Mouse (Mus musculus) gastrocnemius, adult 2 months (tissue): Measurements from ENCODE around the gene Ankrd33. TPM values are rescaled to one million over a fixed set of nuclear protein-coding genes. Genes with fewer than 3 reads are reported as not detected.
A peak's percentile ranks its signal among the peaks of the same experiment; 100 is the strongest.

ENCODE experiments used
- DNase-seq: peaks from one replicate; pipeline ENCODE4 v3.0.0; 2022
- H3K27ac ChIP-seq: fragments of 200-600 bp; 2 replicates; pipeline ENCODE4 v1.8.1; 2022; ENCODE audit warnings: mild to moderate bottlenecking
- H3K4me3 ChIP-seq: fragments of 200-600 bp; 2 replicates; pipeline ENCODE4 v1.8.1; 2022; ENCODE audit warnings: mild to moderate bottlenecking, moderate library complexity
- CTCF ChIP-seq: fragments of 200-600 bp; IDR thresholded peaks from 2 replicates; pipeline ENCODE4 v1.8.1; 2022; ENCODE audit warnings: antibody characterized with exemption, mild to moderate bottlenecking, moderate library complexity
- intact Hi-C: fragments of 180-260 bp; cut with DNase I; formaldehyde crosslinking; loops from one replicate; pipeline ENCODE4 v1.15.1; 2025
- total RNA-seq, 2 experiments: library from RNA; stranded (reverse); gene quantifications; 2 replicates each; pipeline ENCODE4 v1.2.3; 2021

Gene Ankrd33
- total RNA-seq, 2 experiments from 2014 or later, result not detected

GRCm38 (mm10) chr15:101092829-101093648, 22.5 kb upstream of the Ankrd33 start:
- DNase-seq, result peak; percentile 68
- H3K27ac ChIP-seq, result peak overlapping the region; percentile 73
- no peak for TF ChIP-seq CTCF

GRCm38 (mm10) chr15:101093988-101094387, 21.6 kb upstream of the Ankrd33 start:
- H3K27ac ChIP-seq, result no peak overlapping the region
- intact Hi-C loops, result no loop called here
- DNase-seq, result no peak
- H3K4me3 ChIP-seq, result no peak overlapping the region
- no peak for TF ChIP-seq CTCF

More at GRCm38 (mm10) chr15:101092829-101093648, 22.5 kb upstream of the Ankrd33 start:
- peak overlapping the region; percentile 40 for H3K4me3 ChIP-seq
- intact Hi-C loops, result no loop called here

- intact Hi-C loops, result no loop called here
- Histone ChIP-seq H3K4me3 (no peak overlapping the region), H3K27ac (no peak overlapping the region)
- no peak for TF ChIP-seq CTCF
- DNase-seq, result no peak
These were observed 20.6 kb upstream of the Ankrd33 start for GRCm38 (mm10) chr15:101094979-101095378.

- TF ChIP-seq CTCF, result no peak
- DNase-seq, result no peak
- intact Hi-C loops, result no loop called here
- Histone ChIP-seq H3K27ac (no peak overlapping the region), H3K4me3 (no peak overlapping the region)
These were observed 20.2 kb upstream of the Ankrd33 start for GRCm38 (mm10) chr15:101095392-101095791.

DNA sequence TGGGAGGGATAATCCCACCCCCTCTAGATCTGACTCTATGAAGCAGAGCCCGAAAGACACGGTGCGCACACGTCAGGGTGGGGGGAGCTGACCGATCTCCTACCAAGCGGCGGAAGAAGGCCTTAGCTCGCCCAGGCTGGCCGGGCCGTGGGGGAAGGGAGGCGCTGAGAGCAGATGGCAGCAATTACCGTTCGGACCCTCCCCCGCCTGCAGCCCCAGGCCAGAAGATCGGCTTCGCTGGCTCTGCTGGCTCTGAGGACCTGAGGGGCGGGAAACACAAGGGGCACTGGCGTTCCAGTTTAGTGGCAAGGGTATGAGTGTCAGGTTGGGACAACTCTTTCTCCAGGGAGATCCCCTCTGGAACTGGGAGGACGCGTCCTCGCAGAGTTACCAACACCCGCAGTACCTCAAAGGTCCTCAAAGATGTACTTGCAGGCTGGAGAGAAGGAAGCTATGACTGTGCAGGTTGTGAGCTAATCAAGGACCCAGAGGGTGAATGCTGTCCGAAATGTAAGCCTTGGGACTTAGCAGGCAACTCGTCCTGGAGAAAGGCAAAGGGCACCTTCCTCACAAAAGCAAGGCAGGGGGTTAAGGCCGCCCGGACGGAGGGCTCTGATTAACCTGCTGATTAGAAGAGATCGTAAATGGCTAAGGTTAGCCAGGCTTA, 17.4 kb upstream of the Ankrd33 start:
- DNase-seq, result no peak
- intact Hi-C loops, result no loop called here

DNA sequence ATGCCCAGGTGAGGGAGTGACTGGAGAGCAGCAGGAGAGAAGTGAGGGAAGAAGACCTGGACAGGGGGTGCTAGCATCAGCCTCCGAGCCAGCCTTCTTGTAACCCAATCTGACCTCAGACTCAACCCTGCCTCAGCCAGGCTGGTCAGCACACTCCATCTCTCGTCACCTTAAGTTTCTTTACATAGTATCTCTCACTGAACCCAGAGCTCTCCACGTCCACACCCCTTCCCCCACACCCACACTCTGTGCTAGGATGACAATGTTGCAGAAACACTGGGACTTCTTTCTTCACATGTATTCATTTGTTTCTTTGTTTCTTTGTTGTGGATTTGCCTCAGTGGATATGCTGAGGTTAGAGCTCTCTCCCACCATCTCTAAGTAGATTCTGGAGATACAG, 14.6 kb upstream of the Ankrd33 start:
- no peak for TF ChIP-seq CTCF

More for the DNA sequence above, 17.4 kb upstream of the Ankrd33 start:
- no peak for TF ChIP-seq CTCF
- H3K27ac ChIP-seq, result peak overlapping the region; percentile 10; the same call in 1 of the 2 replicates
- H3K4me3 ChIP-seq, result no peak overlapping the region

DNA sequence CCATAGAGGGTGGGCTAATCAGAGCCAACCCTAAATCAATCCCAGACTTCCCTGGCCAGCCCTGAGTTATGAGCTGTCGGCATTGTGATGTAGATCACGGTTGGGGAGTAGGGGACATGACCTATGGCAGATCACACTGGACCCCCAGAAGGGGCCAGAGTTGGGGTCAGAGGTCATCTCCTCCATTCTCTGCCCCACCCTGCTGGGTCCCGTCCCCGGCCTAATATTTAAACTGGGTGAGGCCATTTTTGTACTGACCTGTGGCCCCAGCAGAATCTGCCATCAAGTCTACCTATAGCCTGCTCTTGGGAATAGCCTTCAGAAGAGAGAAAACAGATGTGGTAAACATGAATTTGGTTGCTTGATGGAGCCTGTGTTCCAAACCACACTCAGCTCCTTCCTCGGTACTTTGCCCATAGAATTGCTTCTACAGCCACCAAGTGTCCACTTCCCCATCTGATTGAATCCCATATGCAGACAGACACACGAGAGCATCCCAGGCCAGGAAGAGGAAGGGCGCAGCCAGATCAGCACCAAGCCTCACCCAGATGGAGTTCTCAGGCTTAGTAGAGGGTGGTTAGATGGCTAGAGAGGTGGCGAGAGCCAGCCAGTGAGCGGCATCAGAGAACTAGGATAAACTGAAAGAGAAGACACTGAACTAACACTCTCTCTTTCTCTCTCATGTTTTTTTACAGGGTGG, 11.8 kb upstream of the Ankrd33 start:
- no peak for DNase-seq
- no peak overlapping the region for H3K27ac ChIP-seq
- intact Hi-C loops, result loop anchor here (10.0 kb wide), 1 partner anchor 349 kb away; no protein-coding TSS in a partner anchor
- no peak for TF ChIP-seq CTCF
- H3K4me3 ChIP-seq, result no peak overlapping the region

More for the DNA sequence above, 14.6 kb upstream of the Ankrd33 start:
- Histone ChIP-seq H3K4me3 (no peak overlapping the region), H3K27ac (no peak overlapping the region)
- DNase-seq, result no peak
- intact Hi-C loops, result loop anchor here (10.0 kb wide), 1 partner anchor 346 kb away; no protein-coding TSS in a partner anchor

DNA sequence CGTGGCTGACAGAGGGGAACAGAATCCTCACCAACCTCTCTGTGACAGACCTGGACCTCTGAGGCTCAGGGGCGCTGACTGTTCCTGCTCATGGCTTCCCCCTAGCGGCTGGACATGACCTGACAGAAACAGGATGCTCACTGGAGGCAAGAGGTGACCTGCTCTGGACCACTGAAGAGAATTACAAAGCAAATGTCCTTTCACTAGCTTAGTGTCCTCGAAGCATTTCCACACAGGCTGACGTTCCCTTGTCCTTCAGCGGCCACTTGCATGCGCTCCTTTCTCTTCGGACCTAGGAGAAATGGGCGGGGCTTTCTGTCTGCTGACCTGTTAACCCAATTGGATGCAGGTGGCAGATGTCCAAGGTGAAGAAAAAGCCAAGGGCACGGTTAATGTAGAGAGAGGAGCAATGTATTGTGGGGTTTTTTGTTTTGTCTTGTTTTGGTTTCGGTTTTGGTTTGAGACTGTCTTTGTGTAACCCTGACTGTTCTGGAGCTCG, 10.0 kb upstream of the Ankrd33 start:
- peak; percentile 94 for TF ChIP-seq CTCF
- DNase-seq, result peak; percentile 83
- peak overlapping the region; percentile 52 for H3K27ac ChIP-seq
- intact Hi-C loops, result loop anchor here (10.0 kb wide), 1 partner anchor 351 kb away; no protein-coding TSS in a partner anchor
- peak overlapping the region; percentile 53 for H3K4me3 ChIP-seq

GRCm38 (mm10) chr15:101106011-101106410, 9.5 kb upstream of the Ankrd33 start:
- DNase-seq, result no peak
- no peak for TF ChIP-seq CTCF
- peak overlapping the region; percentile 52 for H3K27ac ChIP-seq
- H3K4me3 ChIP-seq, result peak overlapping the region; percentile 53
- intact Hi-C loops, result loop anchor here (10.0 kb wide), 1 partner anchor 351 kb away; no protein-coding TSS in a partner anchor

DNA sequence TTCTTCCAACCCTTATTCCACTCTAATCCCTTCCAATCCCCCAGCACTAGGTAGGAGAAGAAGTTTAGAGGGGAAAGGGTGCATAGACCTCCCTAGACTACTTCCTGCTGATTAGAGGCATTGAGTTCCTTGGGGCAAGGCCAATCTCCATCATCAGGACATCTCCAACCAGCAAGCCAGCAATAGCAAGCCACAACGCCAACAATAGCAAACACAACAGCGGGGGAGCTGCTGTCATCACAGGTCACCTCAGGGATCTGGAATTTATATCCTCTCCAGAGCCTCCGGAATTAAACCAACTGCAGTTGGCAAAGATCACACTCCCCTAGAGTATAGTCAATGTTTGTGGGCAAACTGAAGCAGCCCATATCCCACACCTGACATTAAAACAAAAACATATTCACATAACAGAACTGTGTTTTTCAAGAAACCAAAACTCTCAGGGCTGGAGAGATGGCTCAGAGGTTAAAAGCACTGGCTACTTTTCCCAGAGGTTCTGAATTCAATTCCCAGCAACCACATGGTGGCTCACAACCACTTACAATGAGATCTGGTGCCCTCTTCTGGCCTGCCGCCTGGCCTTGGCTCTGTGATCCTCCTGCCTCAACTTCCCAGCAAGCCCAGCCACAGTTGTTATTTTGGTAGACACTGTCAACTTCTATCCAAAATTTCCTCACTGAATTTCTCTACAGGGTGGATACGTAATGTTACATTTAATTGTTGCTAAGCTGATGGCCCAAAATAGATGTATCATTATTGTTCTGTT, 7.5 kb upstream of the Ankrd33 start:
- no peak for TF ChIP-seq CTCF
- intact Hi-C loops, result loop anchor here (10.0 kb wide), 1 partner anchor 353 kb away; no protein-coding TSS in a partner anchor
- no peak for DNase-seq
- H3K4me3 ChIP-seq, result no peak overlapping the region
- no peak overlapping the region for H3K27ac ChIP-seq

DNA sequence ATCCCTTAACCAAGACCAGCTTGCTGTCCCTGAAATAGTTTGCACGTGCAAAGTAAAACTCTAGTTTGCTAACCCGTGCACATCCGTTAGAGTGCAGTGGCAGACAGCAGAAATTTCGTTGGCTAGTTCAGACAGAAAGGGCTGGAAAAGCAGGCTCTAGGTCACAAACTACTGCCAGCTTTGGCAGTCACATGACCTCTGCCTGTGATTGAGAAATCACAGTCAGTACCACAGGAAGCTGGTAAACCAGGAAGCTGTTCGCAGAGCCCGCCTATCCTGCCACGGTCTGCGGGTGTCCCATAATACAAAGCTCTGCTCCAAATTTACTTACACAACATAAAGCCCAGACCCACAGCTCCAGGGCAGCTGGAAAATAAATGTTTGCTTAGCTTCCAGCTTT, 2.4 kb upstream of the Ankrd33 start:
- intact Hi-C loops, result no loop called here
- TF ChIP-seq CTCF, result no peak
- peak overlapping the region; percentile 51 for H3K4me3 ChIP-seq
- peak; percentile 69 for DNase-seq
- H3K27ac ChIP-seq, result peak overlapping the region; percentile 79
